Mouse (Mus musculus) testis, adult 2 months (tissue): Measurements from ENCODE around the gene Evl.

Experiments used
- CTCF ChIP-seq: fragments of 200-500 bp; IDR thresholded peaks from 2 replicates; pipeline ENCODE4 v1.5.1; 2012; ENCODE audit warnings: low read depth, mild to moderate bottlenecking, inconsistent platforms, low read length, moderate library complexity; ENCODE audit not compliant: control insufficient read depth, insufficient read depth, insufficient replicate concordance
- POLR2A ChIP-seq: fragments of 200-500 bp; IDR thresholded peaks from 2 replicates; pipeline ENCODE4 v1.6.1; 2012; ENCODE audit warnings: low read depth, mild to moderate bottlenecking, inconsistent platforms, low read length, moderate library complexity; ENCODE audit not compliant: control insufficient read depth

- TF ChIP-seq CTCF = no peak
- no peak for TF ChIP-seq POLR2A
Observed at GRCm38 (mm10) chr12:108551731-108552130, 2.8 kb upstream of the Evl start.
